Mouse (Mus musculus) lung, embryonic 15.5 days (tissue): ENCODE results near the gene Osbpl3. TPM values are rescaled to one million over a fixed set of nuclear protein-coding genes. Genes with fewer than 3 reads are reported as not detected.

Experiments used
- ATAC-seq: fragments of 200-750 bp; cut with Nextera tagmentation; 2 replicates; pipeline ENCODE4 v1.8.0; 2017; ENCODE audit warnings: moderate number of reproducible peaks, borderline replicate concordance; ENCODE audit not compliant: low FRiP score, low TSS enrichment; ENCODE audit errors: extremely low read depth
- H3K27ac ChIP-seq: fragments of 300-500 bp; sonication (generic); 2 replicates; pipeline ENCODE4 v1.5.1; 2015; ENCODE audit warnings: moderate library complexity, mild to moderate bottlenecking, inconsistent platforms
- H3K27me3 ChIP-seq: fragments of 300-500 bp; sonication (generic); 2 replicates; pipeline ENCODE4 v1.6.1; 2015; ENCODE audit warnings: inconsistent platforms
- H3K36me3 ChIP-seq: fragments of 300-500 bp; sonication (generic); 2 replicates; pipeline ENCODE4 v1.6.1; 2015; ENCODE audit warnings: inconsistent platforms
- H3K4me1 ChIP-seq: fragments of 300-500 bp; sonication (generic); 2 replicates; pipeline ENCODE4 v1.6.1; 2015; ENCODE audit warnings: inconsistent platforms
- H3K4me2 ChIP-seq: fragments of 300-500 bp; sonication (generic); 2 replicates; pipeline ENCODE4 v1.6.1; 2015; ENCODE audit warnings: inconsistent platforms, mild to moderate bottlenecking, moderate library complexity
- H3K4me3 ChIP-seq: fragments of 300-500 bp; sonication (generic); 2 replicates; pipeline ENCODE4 v1.5.1; 2015; ENCODE audit warnings: mild to moderate bottlenecking, inconsistent platforms
- H3K9ac ChIP-seq: fragments of 300-500 bp; sonication (generic); 2 replicates; pipeline ENCODE4 v1.6.1; 2015; ENCODE audit warnings: inconsistent platforms
- H3K9me3 ChIP-seq: fragments of 300-500 bp; sonication (generic); 2 replicates; pipeline ENCODE4 v1.6.1; 2016; ENCODE audit warnings: inconsistent platforms
- WGBS: fragments of 180-500 bp; shearing (Covaris S2); methylation state at CpG from one replicate; pipeline ENCODE4 v1.1.7; 2015; 5-methylcytosine and 5-hydroxymethylcytosine counted together
- polyA plus RNA-seq: library from polyadenylated mRNA; unstranded; fragments of >200 nt; fragmentation: Nextera tagmentation; extraction: Ambion mirVana; gene quantifications from 2 replicates; pipeline ENCODE4 v1.2.1, GENCODE M21; 2015

The Osbpl3 gene
- polyA plus RNA-seq, 1 experiment from 2014 or later: 5.0 TPM

GRCm38 (mm10) chr6:50254723-50255184 lies 201.2 kb downstream of the Osbpl3 start:
- H3K4me1 ChIP-seq: peaks cover 15% of the 10 kb centered on the region
- H3K27ac ChIP-seq: peak overlapping the region; percentile 24; the same call in 1 of the 2 replicates
- 9% methylated on average over 10 of the region's 10 CpGs for WGBS
- peak overlapping the region; percentile 48 for H3K4me2 ChIP-seq
- no peaks in the 10 kb centered on the region for H3K36me3 ChIP-seq
- H3K4me3 ChIP-seq: no peak overlapping the region
- no peak overlapping the region for H3K9ac ChIP-seq
- no peak; the same call in 1 of the 2 replicates for ATAC-seq
- no peaks in the 10 kb centered on the region for H3K27me3 ChIP-seq
- H3K9me3 ChIP-seq: no peaks in the 10 kb centered on the region

- Histone ChIP-seq H3K27me3 (no peaks in the 10 kb centered on the region), H3K9me3 (no peaks in the 10 kb centered on the region), H3K27ac (no peak overlapping the region), H3K4me1 (peaks cover 15% of the 10 kb centered on the region), H3K9ac (no peak overlapping the region), H3K4me2 (no peak overlapping the region), H3K4me3 (no peak overlapping the region), H3K36me3 (no peaks in the 10 kb centered on the region)
- no peak for ATAC-seq
- WGBS: 42% methylated on average over 5 of the region's 5 CpGs
Observed at GRCm38 (mm10) chr6:50252690-50253089, 203.3 kb downstream of the Osbpl3 start.

- 84% methylated on average over 4 of the region's 4 CpGs for WGBS
- H3K4me1 ChIP-seq: 0 out of 2 replicates have a peak, but pooled peaks cover 4% of the 10 kb centered on the region
- no peak for ATAC-seq
- H3K27me3 ChIP-seq: no peaks in the 10 kb centered on the region
- H3K9me3 ChIP-seq: no peaks in the 10 kb centered on the region
- H3K9ac ChIP-seq: no peak overlapping the region
- no peak overlapping the region for H3K27ac ChIP-seq
- no peak overlapping the region for H3K4me3 ChIP-seq
- H3K4me2 ChIP-seq: no peak overlapping the region
- H3K36me3 ChIP-seq: no peaks in the 10 kb centered on the region
Observed at GRCm38 (mm10) chr6:50247791-50248190, 208.2 kb downstream of the Osbpl3 start.

GRCm38 (mm10) chr6:50247356-50247755 lies 208.6 kb downstream of the Osbpl3 start:
- Histone ChIP-seq H3K27me3 (no peaks in the 10 kb centered on the region), H3K9me3 (no peaks in the 10 kb centered on the region), H3K4me2 (no peak overlapping the region), H3K9ac (no peak overlapping the region), H3K27ac (no peak overlapping the region), H3K4me3 (no peak overlapping the region), H3K36me3 (no peaks in the 10 kb centered on the region), H3K4me1 (0 out of 2 replicates have a peak, but pooled peaks cover under 1% of the 10 kb centered on the region)
- 71% methylated on average over 2 of the region's 2 CpGs for WGBS
- ATAC-seq: no peak

- H3K9me3 ChIP-seq: no peaks in the 10 kb centered on the region
- no peaks in the 10 kb centered on the region for H3K4me1 ChIP-seq
- no peak for ATAC-seq
- no peaks in the 10 kb centered on the region for H3K36me3 ChIP-seq
- no peak overlapping the region for H3K27ac ChIP-seq
- no peak overlapping the region for H3K4me2 ChIP-seq
- H3K27me3 ChIP-seq: no peaks in the 10 kb centered on the region
- WGBS: 72% methylated on average over 4 of the region's 4 CpGs
- no peak overlapping the region for H3K9ac ChIP-seq
- no peak overlapping the region for H3K4me3 ChIP-seq
Observed at GRCm38 (mm10) chr6:50244967-50245366, 211.0 kb downstream of the Osbpl3 start.

GRCm38 (mm10) chr6:50244126-50244525 lies 211.9 kb downstream of the Osbpl3 start:
- Histone ChIP-seq H3K27me3 (no peaks in the 10 kb centered on the region), H3K9ac (no peak overlapping the region), H3K36me3 (no peaks in the 10 kb centered on the region), H3K4me3 (no peak overlapping the region), H3K4me1 (no peaks in the 10 kb centered on the region), H3K9me3 (no peaks in the 10 kb centered on the region), H3K27ac (no peak overlapping the region), H3K4me2 (no peak overlapping the region)
- WGBS: 57% methylated on average over 4 of the region's 4 CpGs
- no peak for ATAC-seq

Other genes starting within 250 kb of the Osbpl3 start
- gene Gsdme, start 192.3 kb downstream of the Osbpl3 start, polyA plus RNA-seq: 34.4 and 36.0 TPM in 2 replicates
- 55.5 and 59.9 TPM in 2 replicates for gene Cycs, start 110.3 kb upstream of the Osbpl3 start, polyA plus RNA-seq
- 0.40 and 0.41 TPM in 2 replicates for gene 4921507P07Rik, start 140.4 kb upstream of the Osbpl3 start, polyA plus RNA-seq
- not detected in 2 replicates for gene Npvf, start 198.2 kb upstream of the Osbpl3 start, polyA plus RNA-seq